Mouse (Mus musculus) G1E (cell line): ENCODE measurements around the gene Rasa3.

Experiments
- CTCF ChIP-seq: IDR thresholded peaks from 2 replicates; pipeline ENCODE4 v1.5.1; 2012; ENCODE audit warnings: low read depth, low read length, inconsistent platforms, mixed read lengths
- GATA1 ChIP-seq: IDR thresholded peaks from 2 replicates; pipeline ENCODE4 v1.6.1; 2012; ENCODE audit warnings: borderline replicate concordance, low read length, inconsistent platforms, mixed read lengths
- POLR2AphosphoS5 ChIP-seq: IDR thresholded peaks from 2 replicates; pipeline ENCODE4 v1.6.1; 2012; ENCODE audit warnings: low read depth, low read length, inconsistent platforms; ENCODE audit not compliant: insufficient replicate concordance
- TAL1 ChIP-seq: conservative IDR thresholded peaks from 2 replicates; pipeline ENCODE4 v1.6.1; 2012; ENCODE audit warnings: low read depth, low read length, inconsistent platforms, mixed read lengths

DNA sequence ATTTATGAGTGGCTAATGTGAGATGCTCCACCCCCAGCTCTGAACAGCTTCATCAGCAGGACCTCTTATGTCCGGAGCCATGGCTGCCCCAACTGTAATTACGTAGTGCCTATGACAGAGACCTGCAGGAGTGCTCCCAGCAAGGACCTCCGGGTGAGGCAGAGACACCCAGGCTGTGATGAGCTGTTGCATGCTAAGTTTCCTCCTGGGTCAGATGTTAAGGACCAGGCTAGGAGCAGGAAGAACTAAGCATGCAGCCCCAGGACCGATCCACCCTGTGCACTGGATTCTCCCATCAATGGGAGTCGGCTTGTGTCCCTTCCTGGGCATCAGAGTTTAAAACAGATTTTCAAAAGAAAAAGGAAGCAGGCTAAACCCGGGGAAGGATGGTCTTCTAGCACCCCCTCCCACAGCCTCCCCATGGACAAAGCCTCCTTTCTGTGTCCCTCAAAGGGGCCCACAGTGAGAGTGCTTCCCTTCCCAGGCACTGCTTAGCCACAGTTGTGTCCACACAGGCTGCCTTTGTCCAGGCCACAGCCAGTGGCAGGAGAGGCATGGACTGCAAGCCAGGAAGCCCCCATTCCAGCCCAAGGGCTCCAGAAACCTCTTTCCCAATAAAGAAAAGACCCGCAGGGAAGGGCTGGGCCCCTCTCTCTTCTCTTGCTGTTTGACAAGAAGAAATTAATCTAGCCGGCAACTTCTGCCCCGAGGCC lies 54.2 kb downstream of the Rasa3 start:
- TF ChIP-seq CTCF (no peak), TAL1 (no peak), POLR2AphosphoS5 (no peak), GATA1 (no peak)
